Mouse (Mus musculus) testis, adult 2 months (tissue): Measurements from ENCODE around the gene Prdm16. TPM values are rescaled to one million over a fixed set of nuclear protein-coding genes. Genes with fewer than 3 reads are reported as not detected.

Source experiments
- H3K27ac ChIP-seq: fragments of 200-500 bp; 2 replicates; pipeline ENCODE4 v1.5.1; 2012; ENCODE audit warnings: low read depth, low read length; ENCODE audit not compliant: control insufficient read depth, insufficient read depth
- H3K27me3 ChIP-seq: fragments of 200-500 bp; 2 replicates; pipeline ENCODE4 v1.6.1; 2012; ENCODE audit warnings: mild to moderate bottlenecking, low read length, moderate library complexity; ENCODE audit not compliant: control insufficient read depth, insufficient read depth
- H3K36me3 ChIP-seq: fragments of 200-500 bp; 2 replicates; pipeline ENCODE4 v1.6.1; 2012; ENCODE audit warnings: mild to moderate bottlenecking, low read length; ENCODE audit not compliant: control insufficient read depth, insufficient read depth
- H3K4me1 ChIP-seq: fragments of 200-500 bp; 2 replicates; pipeline ENCODE4 v1.6.1; 2012; ENCODE audit warnings: low read length; ENCODE audit not compliant: control insufficient read depth, insufficient read depth
- H3K4me3 ChIP-seq: fragments of 200-500 bp; 2 replicates; pipeline ENCODE4 v1.5.1; 2012; ENCODE audit warnings: low read depth, mild to moderate bottlenecking, low read length, moderate library complexity, mixed read lengths; ENCODE audit not compliant: control insufficient read depth
- CTCF ChIP-seq: fragments of 200-500 bp; IDR thresholded peaks from 2 replicates; pipeline ENCODE4 v1.5.1; 2012; ENCODE audit warnings: low read depth, mild to moderate bottlenecking, inconsistent platforms, low read length, moderate library complexity; ENCODE audit not compliant: control insufficient read depth, insufficient read depth, insufficient replicate concordance
- POLR2A ChIP-seq: fragments of 200-500 bp; IDR thresholded peaks from 2 replicates; pipeline ENCODE4 v1.6.1; 2012; ENCODE audit warnings: low read depth, mild to moderate bottlenecking, inconsistent platforms, low read length, moderate library complexity; ENCODE audit not compliant: control insufficient read depth
- polyA plus RNA-seq: library from polyadenylated mRNA; depleted of rRNA; stranded (reverse); fragments of >200 nt; gene quantifications from 2 replicates; pipeline ENCODE4 v1.2.3, GENCODE M21; 2012

Prdm16 gene
- polyA plus RNA-seq, 1 experiment, result 3.0 TPM

DNA sequence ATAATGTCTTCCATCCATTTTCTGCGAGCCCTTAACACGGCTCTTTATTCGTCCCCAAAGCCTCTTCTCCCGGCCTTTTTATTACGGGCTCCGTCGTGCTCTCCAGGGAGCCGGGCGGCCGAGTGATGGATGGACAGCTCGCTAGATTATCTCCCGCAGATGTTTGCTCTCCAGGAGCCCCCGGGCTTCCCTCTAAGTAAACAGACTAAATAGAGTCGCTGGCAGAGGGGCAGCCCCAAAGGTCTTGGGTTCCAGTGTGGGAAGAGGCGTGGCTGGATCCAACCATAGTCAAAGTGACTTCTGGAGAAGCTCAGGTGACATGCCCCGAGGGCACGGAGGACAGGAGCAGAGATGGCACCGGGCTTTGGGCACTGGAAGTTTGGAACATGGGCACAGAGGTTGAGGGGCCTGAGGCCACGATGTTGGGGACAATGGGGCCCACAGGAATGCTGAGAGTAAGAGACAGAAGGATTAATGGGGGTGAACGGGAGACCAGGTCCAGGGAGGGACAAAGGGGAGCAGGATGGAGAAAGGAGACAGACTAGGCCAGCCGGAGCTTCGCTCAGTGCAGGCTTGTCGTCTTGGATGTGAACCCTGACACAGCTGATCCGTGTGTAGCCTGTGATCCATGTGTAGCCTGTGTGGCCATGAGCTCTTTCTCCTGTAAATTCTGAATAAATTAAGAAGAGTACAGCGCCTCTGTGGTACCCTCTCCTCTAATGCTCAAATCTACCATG, 162.9 kb downstream of the Prdm16 start:
- TF ChIP-seq CTCF (no peak), POLR2A (no peak)
- H3K27ac ChIP-seq, result no peak overlapping the region
- H3K27me3 ChIP-seq, result no peaks in the 10 kb centered on the region
- H3K4me1 ChIP-seq, result no peaks in the 10 kb centered on the region
- H3K4me3 ChIP-seq, result no peak overlapping the region
- no peaks in the 10 kb centered on the region for H3K36me3 ChIP-seq

DNA sequence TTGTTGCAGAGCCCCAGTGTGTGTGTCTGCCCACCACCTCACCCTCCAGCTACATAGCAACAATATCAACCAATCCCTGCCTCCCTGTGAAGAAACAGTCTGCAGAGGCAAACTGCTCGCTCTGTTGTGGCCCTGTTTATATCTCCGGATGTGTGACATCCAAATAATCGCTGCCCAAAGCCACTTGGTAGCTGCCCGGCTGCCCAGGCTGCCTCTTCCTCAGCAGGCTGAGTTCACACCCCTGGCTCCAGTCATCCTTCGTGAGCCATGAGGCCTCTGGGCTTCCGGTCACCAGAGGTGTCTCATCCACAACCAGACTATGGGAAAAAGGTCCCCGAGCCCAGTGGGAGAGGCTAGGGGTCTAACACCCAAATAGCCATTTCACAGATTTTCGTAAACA, 164.1 kb downstream of the Prdm16 start:
- H3K4me1 ChIP-seq, result no peaks in the 10 kb centered on the region
- no peaks in the 10 kb centered on the region for H3K36me3 ChIP-seq
- no peak overlapping the region for H3K4me3 ChIP-seq
- no peak overlapping the region for H3K27ac ChIP-seq
- TF ChIP-seq CTCF, result no peak
- no peak for TF ChIP-seq POLR2A
- no peaks in the 10 kb centered on the region for H3K27me3 ChIP-seq

DNA sequence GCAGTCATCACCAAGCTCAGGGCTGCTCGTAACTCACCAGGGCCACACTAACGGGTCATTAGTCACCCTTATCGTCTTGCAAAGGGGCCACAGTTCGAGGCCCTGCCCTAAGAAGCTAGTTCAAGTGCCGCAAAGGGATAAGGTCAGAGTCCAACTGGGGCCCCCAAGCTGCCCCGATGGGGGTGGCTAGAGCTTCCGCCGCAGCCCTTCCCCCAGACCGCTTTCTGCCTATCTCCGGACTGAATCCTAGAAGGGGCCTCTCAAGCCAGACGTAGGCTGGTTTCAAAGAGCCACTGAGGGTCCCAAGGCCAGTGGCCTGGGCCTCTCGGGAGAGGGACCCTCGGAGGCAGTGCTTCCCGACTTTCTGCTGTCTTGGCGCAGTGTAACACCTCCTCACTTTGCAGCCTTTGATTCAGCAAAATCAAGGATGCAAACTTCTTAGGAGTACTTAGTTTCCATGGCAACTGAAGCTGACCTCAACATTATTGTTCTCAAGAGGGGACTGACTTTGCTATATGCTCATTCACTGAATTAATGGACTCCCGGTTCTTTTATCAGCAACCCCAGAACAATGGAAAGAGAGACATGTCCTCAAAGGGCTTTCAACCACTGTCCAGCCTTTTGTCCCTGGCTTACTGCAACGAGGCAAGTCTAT, 165.1 kb downstream of the Prdm16 start:
- no peak overlapping the region for H3K4me3 ChIP-seq
- no peaks in the 10 kb centered on the region for H3K36me3 ChIP-seq
- TF ChIP-seq POLR2A (no peak), CTCF (no peak)
- no peak overlapping the region for H3K27ac ChIP-seq
- no peaks in the 10 kb centered on the region for H3K4me1 ChIP-seq
- no peaks in the 10 kb centered on the region for H3K27me3 ChIP-seq

DNA sequence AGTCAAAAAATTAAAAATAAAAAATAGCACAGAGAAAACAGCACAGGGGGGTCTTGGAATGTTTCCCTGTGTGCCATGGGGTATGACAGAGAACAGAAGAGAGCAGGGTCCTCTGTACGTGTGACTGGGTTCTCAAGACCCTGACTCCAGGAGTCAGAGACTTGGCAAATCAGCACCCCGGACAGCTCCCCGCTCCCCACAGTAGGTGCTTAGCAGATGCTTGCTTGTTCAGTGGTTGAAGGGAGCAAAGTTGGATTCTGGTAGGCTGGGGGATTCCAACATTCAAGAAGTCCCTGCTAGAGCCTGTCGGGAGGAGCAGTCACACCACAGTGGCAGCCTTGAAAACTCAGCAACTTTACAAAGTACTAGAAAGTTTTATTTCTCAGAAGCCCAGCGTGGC, 170.4 kb downstream of the Prdm16 start:
- H3K4me3 ChIP-seq, result no peak overlapping the region
- H3K36me3 ChIP-seq, result no peaks in the 10 kb centered on the region
- H3K4me1 ChIP-seq, result no peaks in the 10 kb centered on the region
- no peaks in the 10 kb centered on the region for H3K27me3 ChIP-seq
- no peak overlapping the region for H3K27ac ChIP-seq
- TF ChIP-seq CTCF (no peak), POLR2A (no peak)

DNA sequence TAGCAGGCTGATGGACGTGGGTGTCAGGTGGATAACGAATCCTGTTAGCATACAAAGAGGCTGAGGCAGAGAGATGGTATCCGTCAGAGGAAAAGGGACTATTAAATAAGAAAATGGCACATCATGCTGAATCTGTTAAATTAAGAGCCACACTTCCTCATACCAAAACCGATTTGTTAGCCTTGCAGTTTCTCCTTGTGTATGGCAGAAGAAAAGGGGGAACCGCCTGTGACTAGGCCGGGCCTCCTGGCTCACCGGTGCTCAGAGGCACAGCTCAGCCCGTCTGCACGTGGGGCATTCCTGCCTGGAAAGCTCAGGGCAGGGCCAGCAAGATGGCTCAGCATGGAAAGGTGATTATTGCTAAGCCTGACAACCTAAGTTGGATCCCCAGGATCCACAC, 171.6 kb downstream of the Prdm16 start:
- no peak overlapping the region for H3K4me3 ChIP-seq
- peaks cover 2% of the 10 kb centered on the region; the same call in 1 of the 2 replicates for H3K4me1 ChIP-seq
- H3K36me3 ChIP-seq, result no peaks in the 10 kb centered on the region
- no peak overlapping the region for H3K27ac ChIP-seq
- no peaks in the 10 kb centered on the region for H3K27me3 ChIP-seq
- no peak for TF ChIP-seq POLR2A
- TF ChIP-seq CTCF, result no peak

DNA sequence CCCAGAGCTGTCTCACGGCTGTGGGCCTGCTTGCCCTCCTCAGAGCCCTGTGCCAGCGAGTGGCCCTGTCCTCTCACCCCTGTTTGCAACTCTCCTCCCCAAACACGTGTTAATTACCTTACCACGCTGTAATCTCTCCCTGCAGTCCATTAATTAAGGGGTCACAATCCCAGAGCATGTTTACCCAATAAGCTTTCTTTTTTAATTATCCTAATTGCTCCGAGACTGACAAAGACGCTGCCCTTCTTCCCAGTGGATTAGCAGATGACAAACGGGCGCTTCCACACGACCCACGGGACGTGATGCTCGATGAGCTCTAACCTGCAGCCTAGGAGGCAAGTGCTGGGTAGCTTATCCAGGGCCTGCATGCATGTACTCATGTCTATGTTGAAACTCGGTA, 176.7 kb downstream of the Prdm16 start:
- Histone ChIP-seq H3K36me3 (no peaks in the 10 kb centered on the region), H3K27me3 (no peaks in the 10 kb centered on the region), H3K27ac (no peak overlapping the region), H3K4me3 (no peak overlapping the region), H3K4me1 (peaks cover 2% of the 10 kb centered on the region; the same call in 1 of the 2 replicates)
- TF ChIP-seq POLR2A (no peak), CTCF (no peak)

DNA sequence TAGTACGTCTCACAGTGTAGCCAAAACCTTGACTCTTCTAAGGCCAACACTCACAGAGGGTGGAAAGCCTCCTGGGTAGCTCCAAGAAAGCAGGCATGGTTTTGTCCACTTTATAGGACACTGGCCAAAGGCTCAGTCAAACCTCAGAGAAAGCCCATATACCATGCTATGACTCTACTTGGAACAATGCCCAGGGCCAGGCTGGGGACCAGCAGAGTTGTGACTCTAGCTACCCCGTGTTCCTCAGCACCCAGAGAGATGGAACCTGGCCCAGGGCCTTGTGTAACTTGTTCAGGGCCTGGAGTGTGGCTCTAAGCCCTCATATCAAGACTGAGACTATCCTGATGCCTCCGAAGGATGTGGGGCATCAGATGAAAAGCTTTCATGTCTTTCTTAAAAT, 178.9 kb downstream of the Prdm16 start:
- Histone ChIP-seq H3K4me1 (peaks cover 2% of the 10 kb centered on the region; the same call in 1 of the 2 replicates), H3K27ac (no peak overlapping the region), H3K36me3 (no peaks in the 10 kb centered on the region), H3K27me3 (no peaks in the 10 kb centered on the region), H3K4me3 (no peak overlapping the region)
- TF ChIP-seq CTCF (no peak), POLR2A (no peak)
